Mouse (Mus musculus) central nervous system, embryonic 14 days (tissue): ENCODE results near the gene D8Ertd738e. TPM values are rescaled to one million over a fixed set of nuclear protein-coding genes. Genes with fewer than 3 reads are reported as not detected.

Source experiments
- polyA plus RNA-seq: library from polyadenylated mRNA; depleted of rRNA; stranded (reverse); fragments of >200 nt; gene quantifications from 2 replicates; pipeline ENCODE4 v1.2.3, GENCODE M21; 2012; rRNA removed

The D8Ertd738e gene
- 236 and 241 TPM in 2 replicates for polyA plus RNA-seq

GRCm38 (mm10) chr8:84249257-84250170 is at the start of gene D8Ertd738e:
Gene D8Ertd738e (minus strand): TSS chr8:84249719.

GRCm38 (mm10) chr8:84269950-84270773 is 20.6 kb upstream of the D8Ertd738e start, which contains the start of gene Ccdc130:
Gene Ccdc130 (minus strand): TSS chr8:84270380.

GRCm38 (mm10) chr8:84256822-84257610 is 7.5 kb upstream of the D8Ertd738e start, which contains the start of gene Mri1:
Gene Mri1 (minus strand): TSS chr8:84257326.

GRCm38 (mm10) chr8:84236998-84237473 is 12.5 kb downstream of the D8Ertd738e start, which contains the start of gene Zswim4:
Gene Zswim4 (minus strand): TSS chr8:84237055.

Other genes with a start within 250 kb of the D8Ertd738e start
- 0.45 and 0.88 TPM in 2 replicates for gene 1700067K01Rik, start 248.2 kb downstream of the D8Ertd738e start, polyA plus RNA-seq
- 0.12 and 0.15 TPM in 2 replicates for gene 2210011C24Rik, start 237.5 kb downstream of the D8Ertd738e start, polyA plus RNA-seq
- 3.1 and 4.9 TPM in 2 replicates for gene Palm3, start 228.2 kb downstream of the D8Ertd738e start, polyA plus RNA-seq
- 0.50 and 0.90 TPM in 2 replicates for gene Il27ra, start 207.1 kb downstream of the D8Ertd738e start, polyA plus RNA-seq
- 0.10 and 0.39 TPM in 2 replicates for gene Rln3, start 204.7 kb downstream of the D8Ertd738e start, polyA plus RNA-seq
- 2.6 TPM in 2 replicates for gene Gm10643, start 184.6 kb downstream of the D8Ertd738e start, polyA plus RNA-seq
- 30.3 and 36.4 TPM in 2 replicates for gene Rfx1, start 182.9 kb downstream of the D8Ertd738e start, polyA plus RNA-seq
- gene Dcaf15, start 145.0 kb downstream of the D8Ertd738e start, polyA plus RNA-seq = 110 and 117 TPM in 2 replicates
- 0.18 and 0.85 TPM in 2 replicates for gene Podnl1, start 123.7 kb downstream of the D8Ertd738e start, polyA plus RNA-seq
- 40.1 and 44.7 TPM in 2 replicates for gene Cc2d1a, start 101.8 kb downstream of the D8Ertd738e start, polyA plus RNA-seq
- gene 4930432K21Rik, start 101.7 kb downstream of the D8Ertd738e start, polyA plus RNA-seq = 2.1 and 2.6 TPM in 2 replicates
- gene Nanos3, start 64.5 kb downstream of the D8Ertd738e start, polyA plus RNA-seq = 7.3 and 8.5 TPM in 2 replicates
- 46.8 and 54.4 TPM in 2 replicates for gene Zswim4, start 12.7 kb downstream of the D8Ertd738e start, polyA plus RNA-seq
- 36.9 and 41.9 TPM in 2 replicates for gene Mri1, start 7.6 kb upstream of the D8Ertd738e start, polyA plus RNA-seq
- gene Ccdc130, start 20.7 kb upstream of the D8Ertd738e start, polyA plus RNA-seq = 49.7 and 56.7 TPM in 2 replicates
- gene Cacna1a, start 138.7 kb upstream of the D8Ertd738e start, polyA plus RNA-seq = 44.1 and 52.9 TPM in 2 replicates